Mouse (Mus musculus): ENCODE results near the gene Tspan31. TPM values are rescaled to one million over a fixed set of nuclear protein-coding genes. Genes with fewer than 3 reads are reported as not detected.

The Tspan31 gene
- total RNA-seq, 2 experiments from 2014 or later, result 57.4 to 61.5 TPM

GRCm38 (mm10) chr10:127041774-127042338 lies 28.2 kb downstream of the Tspan31 start:
- DNase-seq, result peak; percentile 92

GRCm38 (mm10) chr10:127041274-127041766 lies 28.7 kb downstream of the Tspan31 start, which contains the start of the genes Mettl1 and Eef1akmt3:
Mettl1 (plus strand) TSS chr10:127041414.
Eef1akmt3 (minus strand) TSS chr10:127041513.
- peak in 1 of 2 experiments; percentile 50 for DNase-seq

- no peak for DNase-seq
These were observed 29.4 kb downstream of the Tspan31 start for GRCm38 (mm10) chr10:127040569-127041214.

- DNase-seq, result no peak
These were observed 32.4 kb downstream of the Tspan31 start for GRCm38 (mm10) chr10:127037641-127038040.

GRCm38 (mm10) chr10:127036273-127036672 lies 33.8 kb downstream of the Tspan31 start:
- no peak for DNase-seq

- no peak for DNase-seq
These were observed 36.7 kb downstream of the Tspan31 start for GRCm38 (mm10) chr10:127033301-127033741.

GRCm38 (mm10) chr10:127030336-127031296 lies 39.4 kb downstream of the Tspan31 start, which contains the start of gene Tsfm:
Tsfm (minus strand) TSS chr10:127030840.
- peak; percentile 90 to 92 for DNase-seq

- DNase-seq, result no peak
These were observed 51.6 kb downstream of the Tspan31 start for GRCm38 (mm10) chr10:127018422-127018821.

Other genes starting within 250 kb of the Tspan31 start
- 1 to 10 TPM; 9.2 to 9.5 TPM for gene Atp23, start 168.9 kb downstream of the Tspan31 start, total RNA-seq (2021)
- gene Ctdsp2, start 91.5 kb downstream of the Tspan31 start, total RNA-seq (2021), result 100 to 1,000 TPM; 103 to 114 TPM
- under 1 TPM; 0.35 to 0.40 TPM for gene Avil, start 69.6 kb downstream of the Tspan31 start, total RNA-seq (2021)
- 10 to 100 TPM; 25.8 to 28.0 TPM for gene Tsfm, start 39.4 kb downstream of the Tspan31 start, total RNA-seq (2021)
- gene Mettl1, start 28.9 kb downstream of the Tspan31 start, total RNA-seq (2021), result 10 to 100 TPM; 12.0 to 12.6 TPM
- gene Eef1akmt3, start 28.8 kb downstream of the Tspan31 start, total RNA-seq (2021), result under 1 TPM; 0.27 to 0.30 TPM
- 1 to 10 TPM; 1.6 to 1.7 TPM for gene Cyp27b1, start 22.0 kb downstream of the Tspan31 start, total RNA-seq (2021)
- 10 to 100 TPM; 21.3 to 21.6 TPM for gene March9, start 10.1 kb downstream of the Tspan31 start, total RNA-seq (2021)
- 10 to 100 TPM; 93.5 to 97.5 TPM for gene Cdk4, start 6.7 kb downstream of the Tspan31 start, total RNA-seq (2021)
- gene Agap2, start 5.0 kb upstream of the Tspan31 start, total RNA-seq (2021), result 100 to 1,000 TPM; 778 to 800 TPM
- 10 to 100 TPM; 97.5 to 99.3 TPM for gene Os9, start 50.9 kb upstream of the Tspan31 start, total RNA-seq (2021)
- gene B4galnt1, start 95.0 kb upstream of the Tspan31 start, total RNA-seq (2021), result 100 to 1,000 TPM; 115 to 123 TPM
- 10 to 100 TPM; 15.6 to 27.2 TPM for gene Slc26a10, start 110.4 kb upstream of the Tspan31 start, total RNA-seq (2021)
- 100 to 1,000 TPM; 359 to 363 TPM for gene Arhgef25, start 119.8 kb upstream of the Tspan31 start, total RNA-seq (2021)
- gene Dtx3, start 125.5 kb upstream of the Tspan31 start, total RNA-seq (2021), result 100 to 1,000 TPM; 238 TPM
- 10 to 100 TPM; 91.1 to 95.7 TPM for gene Pip4k2c, start 141.3 kb upstream of the Tspan31 start, total RNA-seq (2021)
- gene Kif5a, start 193.1 kb upstream of the Tspan31 start, total RNA-seq (2021), result 100 to 1,000 TPM; 715 to 742 TPM
- 100 to 1,000 TPM; 254 to 258 TPM for gene Dctn2, start 196.1 kb upstream of the Tspan31 start, total RNA-seq (2021)
- gene Mbd6, start 218.8 kb upstream of the Tspan31 start, total RNA-seq (2021), result 10 to 100 TPM; 36.5 to 52.5 TPM
- gene Mars, start 241.5 kb upstream of the Tspan31 start, total RNA-seq (2021), result 10 to 100 TPM; 56.1 to 56.4 TPM